Mouse (Mus musculus) midbrain, embryonic 15.5 days (tissue): ENCODE results near the gene Hspa1b. TPM values are rescaled to one million over a fixed set of nuclear protein-coding genes. Genes with fewer than 3 reads are reported as not detected.
"Not testable (repeated sequence)": the region's sequence is repeated elsewhere in the genome, so short reads cannot be mapped to it uniquely, and the experiment has no call there.

Experiments used
- ATAC-seq: fragments of 200-750 bp; cut with Nextera tagmentation; replicated peaks from 2 replicates; pipeline ENCODE4 v1.8.0; 2017; ENCODE audit warnings: moderate TSS enrichment
- H3K27ac ChIP-seq: fragments of 300-500 bp; sonication (generic); 2 replicates; pipeline ENCODE4 v1.5.1; 2015; ENCODE audit warnings: mild to moderate bottlenecking, inconsistent platforms
- H3K27me3 ChIP-seq: fragments of 300-500 bp; sonication (generic); replicated peaks from 2 replicates; pipeline ENCODE4 v1.6.1; 2015; ENCODE audit warnings: inconsistent platforms
- H3K36me3 ChIP-seq: fragments of 300-500 bp; sonication (generic); replicated peaks from 2 replicates; pipeline ENCODE4 v1.6.1; 2015; ENCODE audit warnings: inconsistent platforms
- H3K4me1 ChIP-seq: fragments of 300-500 bp; sonication (generic); 2 replicates; pipeline ENCODE4 v1.6.1; 2015; ENCODE audit warnings: inconsistent platforms
- H3K4me2 ChIP-seq: fragments of 300-500 bp; sonication (generic); 2 replicates; pipeline ENCODE4 v1.6.1; 2015; ENCODE audit warnings: inconsistent platforms, mild to moderate bottlenecking, moderate library complexity
- H3K4me3 ChIP-seq: fragments of 300-500 bp; sonication (generic); 2 replicates; pipeline ENCODE4 v1.5.1; 2015; ENCODE audit warnings: mild to moderate bottlenecking, inconsistent platforms
- H3K9ac ChIP-seq: fragments of 300-500 bp; sonication (generic); 2 replicates; pipeline ENCODE4 v1.6.1; 2015; ENCODE audit warnings: mild to moderate bottlenecking, inconsistent platforms
- H3K9me3 ChIP-seq: fragments of 300-500 bp; sonication (generic); 2 replicates; pipeline ENCODE4 v1.6.1; 2016; ENCODE audit warnings: inconsistent platforms
- WGBS: fragments of 180-500 bp; shearing (Covaris S2); methylation state at CpG from one replicate; pipeline ENCODE4 v1.1.7; 2015; ENCODE audit warnings: mixed read lengths; 5-methylcytosine and 5-hydroxymethylcytosine counted together
- polyA plus RNA-seq: library from polyadenylated mRNA; unstranded; fragments of >200 nt; fragmentation: Nextera tagmentation; extraction: Ambion mirVana; gene quantifications from 2 replicates; pipeline ENCODE4 v1.2.1, GENCODE M21; 2015

Hspa1b gene
- polyA plus RNA-seq, 1 experiment from 2014 or later, result 0.31 TPM

GRCm38 (mm10) chr17:34950514-34951455 lies 8.3 kb downstream of the Hspa1b start:
- H3K27me3 ChIP-seq, result peaks cover 8% of the 10 kb centered on the region
- WGBS, result 29% methylated on average over 10 of the region's 10 CpGs
- H3K4me3 ChIP-seq, result peak overlapping the region; percentile 94
- H3K27ac ChIP-seq, result peak overlapping the region; percentile 89
- peak overlapping the region; percentile 100 for H3K9ac ChIP-seq
- peak overlapping the region; percentile 72 for H3K4me2 ChIP-seq
- peaks cover 4% of the 10 kb centered on the region; the same call in 1 of the 2 replicates for H3K36me3 ChIP-seq
- peaks cover 16% of the 10 kb centered on the region for H3K4me1 ChIP-seq
- ATAC-seq, result no peak
- no peaks in the 10 kb centered on the region for H3K9me3 ChIP-seq

- Histone ChIP-seq H3K4me3 (no peak overlapping the region), H3K9ac (no peak overlapping the region), H3K27me3 (no peaks in the 10 kb centered on the region), H3K27ac (no peak overlapping the region), H3K4me2 (no peak overlapping the region), H3K4me1 (peaks cover 16% of the 10 kb centered on the region), H3K36me3 (peaks cover 4% of the 10 kb centered on the region; the same call in 1 of the 2 replicates), H3K9me3 (no peaks in the 10 kb centered on the region)
- no peak for ATAC-seq
- 38% methylated on average over 4 of the region's 4 CpGs for WGBS
Observed at GRCm38 (mm10) chr17:34949553-34949969, 9.5 kb downstream of the Hspa1b start.

GRCm38 (mm10) chr17:34948721-34949552 lies 10.1 kb downstream of the Hspa1b start:
- H3K4me2 ChIP-seq, H3K9ac ChIP-seq, ATAC-seq, H3K9me3 ChIP-seq, H3K27me3 ChIP-seq, H3K4me3 ChIP-seq, H3K36me3 ChIP-seq, H3K27ac ChIP-seq: not testable (repeated sequence)
- peaks cover 16% of the 10 kb centered on the region for H3K4me1 ChIP-seq
- WGBS, result 58% methylated on average over 9 of the region's 9 CpGs

GRCm38 (mm10) chr17:34947606-34948005 lies 11.4 kb downstream of the Hspa1b start:
- no peak overlapping the region for H3K4me3 ChIP-seq
- H3K36me3 ChIP-seq, result peaks cover 4% of the 10 kb centered on the region; the same call in 1 of the 2 replicates
- H3K9me3 ChIP-seq, result no peaks in the 10 kb centered on the region
- no peak overlapping the region for H3K4me2 ChIP-seq
- no peak overlapping the region for H3K27ac ChIP-seq
- peaks cover 16% of the 10 kb centered on the region for H3K4me1 ChIP-seq
- no peaks in the 10 kb centered on the region for H3K27me3 ChIP-seq
- ATAC-seq, result no peak
- no peak overlapping the region for H3K9ac ChIP-seq
- WGBS, result 28% methylated on average over 8 of the region's 8 CpGs

GRCm38 (mm10) chr17:34946486-34947140 lies 12.4 kb downstream of the Hspa1b start:
- no peak for ATAC-seq
- no peaks in the 10 kb centered on the region for H3K9me3 ChIP-seq
- H3K36me3 ChIP-seq, result peaks cover 4% of the 10 kb centered on the region; the same call in 1 of the 2 replicates
- WGBS, result 94% methylated on average over 5 of the region's 5 CpGs
- no peaks in the 10 kb centered on the region for H3K27me3 ChIP-seq
- no peak overlapping the region for H3K4me2 ChIP-seq
- H3K4me1 ChIP-seq, result peaks cover 19% of the 10 kb centered on the region
- H3K27ac ChIP-seq, result no peak overlapping the region
- H3K9ac ChIP-seq, result no peak overlapping the region
- no peak overlapping the region for H3K4me3 ChIP-seq

- Histone ChIP-seq H3K27me3 (no peaks in the 10 kb centered on the region), H3K36me3 (no peaks in the 10 kb centered on the region), H3K4me2 (no peak overlapping the region), H3K27ac (no peak overlapping the region), H3K9ac (no peak overlapping the region), H3K9me3 (no peaks in the 10 kb centered on the region), H3K4me1 (peaks cover 4% of the 10 kb centered on the region; the same call in 1 of the 2 replicates), H3K4me3 (no peak overlapping the region)
- no peak for ATAC-seq
Observed at GRCm38 (mm10) chr17:34944362-34944761, 14.7 kb downstream of the Hspa1b start.

GRCm38 (mm10) chr17:34943128-34943815 lies 15.8 kb downstream of the Hspa1b start:
- H3K9me3 ChIP-seq, result no peaks in the 10 kb centered on the region
- H3K27me3 ChIP-seq, result no peaks in the 10 kb centered on the region
- no peak overlapping the region for H3K4me3 ChIP-seq
- H3K4me1 ChIP-seq, result peaks cover 4% of the 10 kb centered on the region; the same call in 1 of the 2 replicates
- no peaks in the 10 kb centered on the region for H3K36me3 ChIP-seq
- no peak overlapping the region for H3K27ac ChIP-seq
- H3K9ac ChIP-seq, result no peak overlapping the region
- 82% methylated on average over 4 of the region's 4 CpGs for WGBS
- H3K4me2 ChIP-seq, result no peak overlapping the region
- ATAC-seq, result no peak

GRCm38 (mm10) chr17:34941344-34942041 lies 17.5 kb downstream of the Hspa1b start:
- Histone ChIP-seq H3K4me3 (peak overlapping the region; percentile 15; the same call in 1 of the 2 replicates), H3K9me3 (no peaks in the 10 kb centered on the region), H3K27ac (no peak overlapping the region), H3K4me1 (peaks cover 4% of the 10 kb centered on the region; the same call in 1 of the 2 replicates), H3K9ac (no peak overlapping the region), H3K27me3 (no peaks in the 10 kb centered on the region), H3K4me2 (peak overlapping the region; percentile 40), H3K36me3 (no peaks in the 10 kb centered on the region)
- 6% methylated on average over 15 of the region's 15 CpGs for WGBS
- no peak for ATAC-seq

GRCm38 (mm10) chr17:34937960-34938505 lies 21.0 kb downstream of the Hspa1b start:
- WGBS, result 84% methylated on average over 6 of the region's 6 CpGs
- H3K9ac ChIP-seq, result no peak overlapping the region
- no peaks in the 10 kb centered on the region for H3K27me3 ChIP-seq
- peaks cover 4% of the 10 kb centered on the region; the same call in 1 of the 2 replicates for H3K4me1 ChIP-seq
- no peak overlapping the region for H3K27ac ChIP-seq
- no peak overlapping the region for H3K4me2 ChIP-seq
- peaks cover 9% of the 10 kb centered on the region; the same call in 1 of the 2 replicates for H3K36me3 ChIP-seq
- H3K9me3 ChIP-seq, result no peaks in the 10 kb centered on the region
- no peak overlapping the region for H3K4me3 ChIP-seq
- ATAC-seq, result no peak

- no peak for ATAC-seq
- no peaks in the 10 kb centered on the region for H3K27me3 ChIP-seq
- 60% methylated on average over 8 of the region's 8 CpGs for WGBS
- peaks cover 9% of the 10 kb centered on the region; the same call in 1 of the 2 replicates for H3K36me3 ChIP-seq
- H3K4me1 ChIP-seq, result peaks cover 12% of the 10 kb centered on the region
- H3K9me3 ChIP-seq, result no peaks in the 10 kb centered on the region
- H3K4me2 ChIP-seq, result no peak overlapping the region
- no peak overlapping the region for H3K27ac ChIP-seq
- H3K9ac ChIP-seq, result no peak overlapping the region
- H3K4me3 ChIP-seq, result no peak overlapping the region
Observed at GRCm38 (mm10) chr17:34934830-34935229, 24.2 kb downstream of the Hspa1b start.

- peaks cover 9% of the 10 kb centered on the region; the same call in 1 of the 2 replicates for H3K36me3 ChIP-seq
- H3K4me2 ChIP-seq, result no peak overlapping the region
- no peak overlapping the region for H3K4me3 ChIP-seq
- no peaks in the 10 kb centered on the region for H3K27me3 ChIP-seq
- H3K9me3 ChIP-seq, result no peaks in the 10 kb centered on the region
- no peak overlapping the region for H3K9ac ChIP-seq
- no peak for ATAC-seq
- peaks cover 12% of the 10 kb centered on the region for H3K4me1 ChIP-seq
- WGBS, result 66% methylated on average over 24 of the region's 24 CpGs
- no peak overlapping the region for H3K27ac ChIP-seq
Observed at GRCm38 (mm10) chr17:34934031-34934430, 25.0 kb downstream of the Hspa1b start.
